Mouse (Mus musculus) left cerebral cortex, adult 11 months (tissue): ENCODE results near the gene Ngly1.
A peak's percentile ranks its signal among the peaks of the same experiment; 100 is the strongest.

Experiments
- DNase-seq: peaks from one replicate; pipeline ENCODE4 v3.0.0; 2022; ENCODE audit warnings: low spot score

The Ngly1 gene

DNA sequence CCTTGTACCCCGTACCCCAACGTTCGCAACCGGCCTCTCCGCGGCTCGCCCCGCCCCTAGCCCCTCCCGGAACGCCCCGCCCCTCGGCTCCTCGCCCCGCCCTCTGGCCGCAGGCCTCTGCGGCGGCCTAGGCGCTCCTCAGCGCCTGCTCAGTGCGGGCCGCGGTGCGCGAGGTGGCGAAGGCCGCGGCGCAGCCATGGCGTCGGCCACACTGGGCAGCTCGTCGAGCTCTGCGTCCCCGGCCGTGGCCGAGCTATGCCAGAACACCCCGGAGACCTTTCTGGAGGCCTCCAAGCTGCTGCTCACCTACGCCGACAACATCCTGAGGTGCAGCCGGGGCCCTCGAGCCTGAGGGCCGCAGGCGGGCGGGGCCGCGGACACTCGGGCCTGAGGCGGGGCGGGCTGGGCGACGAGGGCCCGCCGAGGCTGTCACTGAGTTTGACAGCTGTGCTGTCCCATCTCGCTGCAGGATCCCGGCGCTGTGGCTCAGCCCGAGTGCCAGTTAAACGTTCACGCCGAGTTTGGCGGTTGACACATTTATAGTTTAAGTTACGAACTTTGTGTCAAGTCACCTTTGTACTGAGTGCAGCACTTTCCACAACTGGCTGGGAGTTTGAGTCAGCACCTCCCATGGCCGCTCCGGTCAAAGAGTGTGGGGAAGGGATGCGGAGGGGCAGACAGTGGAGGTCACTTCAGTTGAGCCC is at the start of gene Ngly1, which contains the start of gene Oxsm:
Gene Ngly1, plus strand, starts transcription at position 110 of the 704 bp plus-strand sequence.
Gene Oxsm, minus strand, starts transcription at position 638 of the 704 bp plus-strand sequence.
- peak; percentile 69 for DNase-seq

DNA sequence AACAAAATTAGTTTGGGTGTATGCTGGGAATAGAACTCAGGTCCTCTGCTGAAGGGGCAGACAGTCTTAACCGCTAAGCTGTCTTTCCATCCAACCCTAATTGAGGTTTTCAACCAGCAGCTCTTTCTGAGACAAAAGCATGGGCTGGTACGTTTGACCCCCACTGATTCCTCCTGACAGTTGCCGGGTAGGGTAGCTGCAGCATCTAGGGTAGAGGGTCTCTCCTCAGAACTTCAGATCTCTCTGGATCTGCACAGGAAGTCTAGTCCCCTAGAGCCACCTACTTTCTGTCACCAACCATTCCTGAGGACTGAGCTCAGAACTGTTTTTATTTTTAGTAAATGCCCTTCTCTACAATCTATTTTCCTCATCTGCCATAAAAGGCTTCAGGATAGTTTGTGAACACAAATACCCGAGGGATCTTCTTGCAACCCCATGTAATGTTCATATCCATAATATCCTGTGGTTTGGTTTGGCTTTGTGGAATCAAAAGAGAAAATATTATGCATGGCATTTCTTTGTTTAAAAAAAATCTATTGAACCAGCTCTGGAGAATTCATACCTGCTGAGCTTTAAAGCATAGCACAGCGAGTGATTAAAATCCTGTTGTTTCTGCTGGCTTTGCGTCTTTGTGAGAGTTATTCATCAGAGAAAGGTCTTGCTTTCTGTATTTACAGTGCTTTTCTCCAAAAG is 48.7 kb upstream of the Ngly1 start:
- no peak for DNase-seq

- peak; percentile 41 for DNase-seq
These were observed 48.0 kb upstream of the Ngly1 start for GRCm38 (mm10) chr14:16200969-16201638.

DNA sequence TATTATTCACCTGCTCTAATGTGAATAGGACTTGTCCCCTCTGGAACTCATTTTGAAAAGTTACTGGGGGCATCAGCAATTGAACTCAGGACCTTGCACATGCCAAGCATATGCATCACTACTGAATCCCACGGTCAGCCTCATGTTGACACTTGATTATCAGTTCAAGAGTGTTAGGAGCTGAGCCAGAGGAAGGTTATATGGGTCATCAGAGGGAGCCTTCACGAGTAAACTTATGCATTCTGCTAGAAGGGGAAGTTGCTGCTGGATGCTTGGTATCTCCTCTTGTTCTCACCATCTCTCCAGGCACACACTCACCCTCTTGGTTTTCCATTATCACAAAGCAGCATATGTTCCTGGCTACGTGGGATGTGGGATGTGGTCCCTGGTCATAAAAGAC is 47.4 kb upstream of the Ngly1 start:
- DNase-seq: no peak

GRCm38 (mm10) chr14:16207722-16208121 is 41.4 kb upstream of the Ngly1 start:
- no peak for DNase-seq

DNA sequence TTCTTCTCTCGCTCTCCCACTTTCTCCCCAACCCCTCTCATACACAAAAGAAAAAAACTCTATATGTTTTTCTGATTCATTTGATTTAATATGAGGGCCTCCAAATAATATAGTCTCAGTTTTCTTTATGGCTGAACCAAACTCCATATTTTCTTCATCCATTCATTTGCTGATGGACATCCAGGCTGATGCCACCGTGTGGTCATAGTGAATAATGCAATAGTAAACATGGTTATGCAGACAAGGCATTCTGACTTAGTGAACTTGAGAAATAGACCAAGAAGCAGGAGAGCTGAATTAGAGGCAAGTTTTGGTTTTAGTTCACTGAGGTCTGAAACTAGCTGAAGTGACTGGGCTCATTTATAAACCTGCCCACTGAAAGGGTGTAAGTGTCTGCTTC is 30.1 kb upstream of the Ngly1 start:
- no peak for DNase-seq

DNA sequence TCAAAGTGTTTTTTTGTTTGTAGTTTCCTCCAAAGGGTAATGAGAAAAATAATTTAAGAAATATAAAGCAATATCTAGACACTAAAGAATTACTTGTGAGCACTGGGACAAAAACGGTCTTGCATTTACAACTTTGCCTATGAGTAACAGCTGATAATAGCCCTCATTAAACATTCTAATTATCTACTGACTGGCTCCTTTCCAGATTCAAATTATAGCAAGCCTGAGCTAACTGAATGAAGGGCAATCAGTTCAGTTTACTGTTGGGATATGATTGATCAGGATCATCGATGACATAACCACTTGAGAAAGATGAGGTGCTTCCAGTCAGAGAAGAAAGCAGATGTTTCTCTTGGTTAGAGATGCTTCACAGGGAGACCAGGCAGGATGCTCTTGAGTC is 19.7 kb upstream of the Ngly1 start:
- DNase-seq: no peak

DNA sequence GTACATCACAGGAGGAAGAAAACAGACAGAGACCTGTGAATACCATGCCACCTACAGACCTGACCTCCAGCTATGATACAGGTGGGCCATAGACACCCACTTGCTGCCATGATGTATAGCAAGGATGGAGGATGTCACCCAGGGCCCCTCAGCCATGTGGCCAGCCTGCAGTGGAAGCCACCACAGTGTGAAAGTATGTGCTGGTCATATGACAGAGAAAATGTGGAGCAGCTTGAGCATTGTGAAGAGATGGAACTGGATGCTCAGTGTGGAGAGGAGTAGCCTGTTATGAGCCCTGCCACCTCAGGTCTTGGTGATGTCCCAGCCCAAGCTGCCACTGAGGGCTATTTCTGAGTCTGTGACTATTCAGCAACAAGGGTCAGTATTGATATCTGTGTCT is 18.5 kb upstream of the Ngly1 start:
- DNase-seq: no peak

DNA sequence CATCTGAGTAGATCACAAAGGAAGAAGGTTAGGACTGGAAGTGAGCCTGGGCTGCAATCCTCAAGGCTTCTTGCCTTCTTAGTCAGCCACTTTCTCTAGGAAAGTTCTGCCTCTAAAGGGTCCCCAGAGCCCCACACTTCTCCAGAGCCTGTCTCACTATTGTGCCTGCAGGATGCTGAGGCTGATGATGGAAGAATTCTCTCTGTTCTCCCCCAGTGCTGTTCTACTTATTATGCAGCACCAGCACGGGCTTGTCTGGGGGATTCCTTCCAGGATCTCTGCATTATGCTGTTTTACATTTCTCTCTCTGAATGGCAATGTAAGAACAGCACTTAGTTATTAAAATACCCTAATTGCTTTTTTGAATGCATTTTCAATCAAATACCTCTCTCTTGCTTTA is 15.6 kb upstream of the Ngly1 start:
- DNase-seq: no peak

GRCm38 (mm10) chr14:16236466-16236865 is 12.6 kb upstream of the Ngly1 start:
- DNase-seq: no peak

DNA sequence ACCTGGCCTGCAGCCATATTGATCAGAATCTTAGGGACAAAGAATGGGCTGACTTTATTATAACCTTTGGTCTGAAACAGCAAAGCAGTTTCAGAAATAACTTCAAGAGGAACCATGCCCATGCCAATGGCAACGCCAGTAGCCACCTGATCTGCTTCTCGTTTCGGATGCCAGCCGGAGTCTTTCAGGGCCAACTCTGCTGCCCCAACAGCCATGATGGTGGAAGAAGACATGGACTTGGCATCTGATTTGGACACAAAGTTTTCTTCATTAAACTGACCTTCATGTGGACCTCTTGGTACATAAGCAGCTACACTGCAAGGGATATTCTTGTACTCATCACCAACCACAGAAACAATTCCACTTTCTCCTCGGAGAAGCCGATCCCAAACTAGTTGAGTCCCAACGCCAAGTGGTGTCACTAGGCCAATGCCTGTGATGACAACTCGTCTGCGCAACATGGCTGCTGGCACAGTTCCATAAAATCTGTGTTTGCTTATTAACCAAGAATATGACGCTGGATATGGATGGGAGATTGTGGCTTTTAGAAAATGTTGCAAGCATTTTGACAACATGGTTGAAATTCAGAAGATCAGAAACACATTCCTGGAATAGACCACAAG is 6.8 kb upstream of the Ngly1 start:
- DNase-seq: no peak

GRCm38 (mm10) chr14:16242947-16243602 is 6.0 kb upstream of the Ngly1 start:
- peak; percentile 81 for DNase-seq

DNA sequence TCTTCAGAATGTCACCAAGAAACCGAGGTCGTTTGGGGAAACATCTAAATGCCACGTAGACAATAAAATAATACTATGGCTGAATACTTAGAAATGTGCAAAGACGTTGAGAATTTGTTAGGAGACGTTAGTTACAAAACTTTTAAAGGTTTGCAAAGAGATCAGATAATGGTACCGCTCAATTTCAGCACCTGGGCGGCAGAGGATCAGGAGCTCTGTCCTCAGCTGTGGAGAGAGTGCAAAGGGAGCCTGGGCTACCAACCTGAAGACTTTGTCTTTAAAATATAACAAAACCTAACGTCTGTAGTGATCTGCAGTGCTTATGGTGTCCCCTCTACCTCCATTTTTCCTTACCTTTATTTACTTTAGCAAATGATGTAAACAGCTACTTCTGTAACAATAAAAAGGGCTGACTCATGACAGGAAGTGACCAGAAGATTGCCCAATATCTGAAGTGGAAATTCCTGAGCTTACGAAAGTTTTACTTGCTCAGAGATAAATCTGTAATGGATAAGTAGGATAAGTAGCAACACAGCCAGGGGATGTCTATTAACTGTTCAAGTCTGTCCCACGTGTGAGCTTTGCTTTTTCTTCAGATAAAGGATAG is 5.4 kb upstream of the Ngly1 start:
- no peak for DNase-seq

GRCm38 (mm10) chr14:16244370-16244769 is 4.7 kb upstream of the Ngly1 start:
- DNase-seq: no peak

DNA sequence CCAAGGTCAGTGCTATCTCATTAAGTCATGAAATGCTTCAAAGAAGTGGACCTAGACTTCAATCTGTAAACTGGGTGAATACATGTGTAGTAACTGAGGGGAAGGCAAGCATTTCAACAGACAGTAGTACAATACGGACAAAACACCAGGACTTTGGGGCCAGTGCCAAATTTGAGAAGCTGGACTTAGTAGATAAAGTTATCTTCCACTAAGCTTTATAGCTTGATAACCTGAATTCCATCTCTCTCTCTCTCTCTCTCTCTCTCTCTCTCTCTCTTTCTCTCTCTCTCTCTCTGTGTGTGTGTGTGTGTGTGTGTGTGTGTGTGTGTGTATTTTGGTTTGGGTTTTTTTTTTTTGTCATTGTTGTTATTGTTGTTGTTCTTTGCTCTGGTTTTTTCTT is 4.0 kb upstream of the Ngly1 start:
- no peak for DNase-seq

GRCm38 (mm10) chr14:16246340-16246912 is 2.7 kb upstream of the Ngly1 start:
- no peak for DNase-seq

GRCm38 (mm10) chr14:16248135-16248534 is 945 bp upstream of the Ngly1 start:
- no peak for DNase-seq

GRCm38 (mm10) chr14:16248603-16249157 is 400 bp upstream of the Ngly1 start:
- no peak for DNase-seq

GRCm38 (mm10) chr14:16250099-16250498 is 1.0 kb downstream of the Ngly1 start:
- no peak for DNase-seq

DNA sequence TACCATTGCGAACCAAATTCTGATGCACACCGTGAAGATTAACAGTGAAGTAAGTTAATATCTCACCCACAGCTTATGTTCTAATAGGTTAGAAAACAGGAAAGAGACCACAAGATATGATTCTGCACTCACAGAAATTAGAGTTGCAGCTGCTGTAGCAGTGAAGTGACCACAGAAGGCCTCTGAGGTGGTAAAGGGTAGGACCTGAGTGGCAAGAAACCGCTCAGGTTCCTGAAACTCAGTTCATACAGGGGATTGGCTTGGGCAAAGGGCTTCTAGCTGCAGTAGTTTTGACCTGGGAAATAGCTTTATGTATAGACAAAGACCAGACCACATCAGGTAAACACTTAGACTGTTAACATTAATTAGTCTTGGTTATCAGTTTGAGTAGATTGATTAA is 6.7 kb downstream of the Ngly1 start:
- DNase-seq: no peak

DNA sequence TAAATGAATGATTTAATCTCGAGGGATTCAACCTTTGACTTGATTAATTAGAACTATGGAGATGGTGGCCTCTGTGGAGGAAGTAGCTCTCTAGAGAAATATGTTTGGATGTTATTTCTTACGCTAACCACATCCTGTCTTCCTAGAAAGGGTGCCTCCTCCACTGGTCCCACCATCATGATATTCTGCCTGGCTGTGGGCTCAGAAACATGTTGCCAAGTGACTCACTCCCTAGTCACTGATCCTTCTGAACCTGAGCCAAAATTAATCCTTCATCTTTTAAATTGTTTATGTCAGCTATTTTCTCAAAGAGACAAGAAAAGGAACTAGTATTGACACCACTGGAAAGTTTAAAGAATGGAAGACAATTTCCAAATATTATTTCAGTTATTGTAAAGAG is 7.1 kb downstream of the Ngly1 start:
- no peak for DNase-seq
